Mouse (Mus musculus) bone marrow, adult 2 months (tissue): ENCODE results near the gene Map3k5.

Experiments
- CTCF ChIP-seq: fragments of 200-500 bp; IDR thresholded peaks from 2 replicates; pipeline ENCODE4 v1.5.1; 2011; ENCODE audit warnings: low read length, control low read depth; ENCODE audit not compliant: control insufficient read depth, insufficient read depth
- POLR2A ChIP-seq: fragments of 200-500 bp; IDR thresholded peaks from 2 replicates; pipeline ENCODE4 v1.6.1; 2011; ENCODE audit warnings: low read depth, mild to moderate bottlenecking, control low read depth, low read length, borderline replicate concordance; ENCODE audit not compliant: control insufficient read depth

DNA sequence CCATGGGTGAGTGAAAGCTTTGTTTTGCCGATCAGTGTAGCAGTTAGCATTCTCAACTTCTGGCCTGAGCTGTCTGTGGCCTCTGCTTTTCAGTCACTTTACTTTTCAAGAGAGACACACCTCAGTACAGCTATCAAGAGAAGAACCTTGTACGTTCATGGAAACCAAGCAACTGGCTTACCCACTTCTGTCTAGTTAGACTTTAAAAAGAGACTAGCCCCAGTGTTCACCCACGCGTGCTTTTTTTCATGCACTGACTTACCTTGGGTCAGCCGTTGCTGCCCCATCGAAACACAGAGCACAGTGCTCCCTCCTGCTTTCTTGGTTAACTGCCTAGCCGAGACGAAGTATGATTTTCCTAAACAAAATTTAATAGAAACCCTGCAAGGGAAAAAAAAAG is 6.4 kb downstream of the Map3k5 start:
- no peak for TF ChIP-seq CTCF
- TF ChIP-seq POLR2A: no peak
